Mouse (Mus musculus) embryonic facial prominence, embryonic 12.5 days (tissue): ENCODE measurements at regions not wholly inside any gene's neighbourhood (a gene's known extent, or its start where the extent isn't known, plus 50 kb on each side); places are given as distances from the start of the nearest gene placed in this dataset.

Experiments used
- ATAC-seq: fragments of 200-750 bp; cut with Nextera tagmentation; 2 replicates; pipeline ENCODE4 v1.8.0; 2017; ENCODE audit not compliant: insufficient number of reproducible peaks, insufficient read depth, low FRiP score, low TSS enrichment
- H3K27ac ChIP-seq: fragments of 300-500 bp; sonication (generic); 2 replicates; pipeline ENCODE4 v1.5.1; 2016; ENCODE audit warnings: mild to moderate bottlenecking
- H3K27me3 ChIP-seq: fragments of 300-500 bp; sonication (generic); 2 replicates; pipeline ENCODE4 v1.6.1; 2016; ENCODE audit warnings: mild to moderate bottlenecking, moderate library complexity
- H3K36me3 ChIP-seq: fragments of 300-500 bp; sonication (generic); 2 replicates; pipeline ENCODE4 v1.6.1; 2016; ENCODE audit warnings: mild to moderate bottlenecking
- H3K4me1 ChIP-seq: fragments of 300-500 bp; sonication (generic); 2 replicates; pipeline ENCODE4 v1.6.1; 2016
- H3K4me2 ChIP-seq: fragments of 300-500 bp; sonication (generic); replicated peaks from 2 replicates; pipeline ENCODE4 v1.6.1; 2016; ENCODE audit warnings: mild to moderate bottlenecking, moderate library complexity
- H3K4me3 ChIP-seq: fragments of 300-500 bp; sonication (generic); 2 replicates; pipeline ENCODE4 v1.5.1; 2016; ENCODE audit warnings: mild to moderate bottlenecking
- H3K9ac ChIP-seq: fragments of 300-500 bp; sonication (generic); 2 replicates; pipeline ENCODE4 v1.6.1; 2016; ENCODE audit warnings: mild to moderate bottlenecking, moderate library complexity
- H3K9me3 ChIP-seq: fragments of 300-500 bp; sonication (generic); 2 replicates; pipeline ENCODE4 v1.6.1; 2016; ENCODE audit warnings: mild to moderate bottlenecking, moderate library complexity
- WGBS: fragments of 180-500 bp; shearing (Covaris S2); methylation state at CpG from one replicate; pipeline ENCODE4 v1.1.7; 2016; 5-methylcytosine and 5-hydroxymethylcytosine counted together

GRCm38 (mm10) chr2:138123331-138123730 lies 133.0 kb upstream of the Btbd3 start:
- Histone ChIP-seq H3K9ac (no peak overlapping the region), H3K4me3 (no peak overlapping the region), H3K4me2 (no peak overlapping the region), H3K4me1 (no peaks in the 10 kb centered on the region), H3K27me3 (no peaks in the 10 kb centered on the region), H3K9me3 (0 out of 2 replicates have a peak, but pooled peaks cover 2% of the 10 kb centered on the region), H3K36me3 (no peaks in the 10 kb centered on the region), H3K27ac (no peak overlapping the region)
- ATAC-seq = no peak
- WGBS = 42% methylated on average over 5 of the region's 5 CpGs

- H3K4me2 ChIP-seq = no peak overlapping the region
- no peaks in the 10 kb centered on the region for H3K27me3 ChIP-seq
- no peak overlapping the region for H3K4me3 ChIP-seq
- no peaks in the 10 kb centered on the region for H3K36me3 ChIP-seq
- no peak overlapping the region for H3K9ac ChIP-seq
- WGBS = 87% methylated on average over 1 of the region's 1 CpGs
- ATAC-seq = no peak
- 0 out of 2 replicates have a peak, but pooled peaks cover 3% of the 10 kb centered on the region for H3K9me3 ChIP-seq
- H3K4me1 ChIP-seq = no peaks in the 10 kb centered on the region
- H3K27ac ChIP-seq = no peak overlapping the region
Measured at GRCm38 (mm10) chr2:138120868-138121267, 135.5 kb upstream of the Btbd3 start.

GRCm38 (mm10) chr2:138120131-138120530 lies 136.2 kb upstream of the Btbd3 start:
- Histone ChIP-seq H3K27ac (no peak overlapping the region), H3K4me3 (no peak overlapping the region), H3K27me3 (no peaks in the 10 kb centered on the region), H3K4me2 (no peak overlapping the region), H3K9me3 (0 out of 2 replicates have a peak, but pooled peaks cover 3% of the 10 kb centered on the region), H3K36me3 (no peaks in the 10 kb centered on the region), H3K4me1 (no peaks in the 10 kb centered on the region), H3K9ac (no peak overlapping the region)
- 71% methylated on average over 2 of the region's 2 CpGs for WGBS
- no peak for ATAC-seq

- H3K9ac ChIP-seq = no peak overlapping the region
- ATAC-seq = no peak
- WGBS = 84% methylated on average over 2 of the region's 2 CpGs
- H3K4me2 ChIP-seq = no peak overlapping the region
- no peaks in the 10 kb centered on the region for H3K27me3 ChIP-seq
- H3K36me3 ChIP-seq = no peaks in the 10 kb centered on the region
- H3K27ac ChIP-seq = no peak overlapping the region
- H3K4me1 ChIP-seq = no peaks in the 10 kb centered on the region
- H3K9me3 ChIP-seq = no peaks in the 10 kb centered on the region
- no peak overlapping the region for H3K4me3 ChIP-seq
Measured at GRCm38 (mm10) chr2:138099777-138100176, 156.6 kb upstream of the Btbd3 start.

GRCm38 (mm10) chr2:138085390-138085789 lies 171.0 kb upstream of the Btbd3 start:
- H3K4me3 ChIP-seq = no peak overlapping the region
- H3K27me3 ChIP-seq = no peaks in the 10 kb centered on the region
- 85% methylated on average over 6 of the region's 6 CpGs for WGBS
- H3K4me1 ChIP-seq = no peaks in the 10 kb centered on the region
- no peak overlapping the region for H3K4me2 ChIP-seq
- ATAC-seq = no peak
- H3K9ac ChIP-seq = no peak overlapping the region
- H3K9me3 ChIP-seq = no peaks in the 10 kb centered on the region
- no peaks in the 10 kb centered on the region for H3K36me3 ChIP-seq
- H3K27ac ChIP-seq = no peak overlapping the region

GRCm38 (mm10) chr2:138084564-138085283 lies 171.6 kb upstream of the Btbd3 start:
- Histone ChIP-seq H3K4me2 (no peak overlapping the region), H3K27me3 (no peaks in the 10 kb centered on the region), H3K4me3 (no peak overlapping the region), H3K36me3 (no peaks in the 10 kb centered on the region), H3K4me1 (no peaks in the 10 kb centered on the region), H3K27ac (no peak overlapping the region), H3K9ac (no peak overlapping the region), H3K9me3 (no peaks in the 10 kb centered on the region)
- WGBS = 75% methylated on average over 6 of the region's 6 CpGs
- no peak for ATAC-seq

GRCm38 (mm10) chr2:138074020-138074613 lies 182.2 kb upstream of the Btbd3 start:
- 81% methylated on average over 6 of the region's 6 CpGs for WGBS

GRCm38 (mm10) chr2:138072165-138072728 lies 184.1 kb upstream of the Btbd3 start:
- ATAC-seq = no peak
- H3K4me1 ChIP-seq = no peaks in the 10 kb centered on the region
- WGBS = 45% methylated on average over 6 of the region's 6 CpGs
- H3K4me3 ChIP-seq = no peak overlapping the region
- H3K4me2 ChIP-seq = no peak overlapping the region
- H3K9ac ChIP-seq = no peak overlapping the region
- H3K27me3 ChIP-seq = no peaks in the 10 kb centered on the region
- no peaks in the 10 kb centered on the region for H3K36me3 ChIP-seq
- no peaks in the 10 kb centered on the region for H3K9me3 ChIP-seq
- no peak overlapping the region for H3K27ac ChIP-seq

More at GRCm38 (mm10) chr2:138074020-138074613, 182.2 kb upstream of the Btbd3 start:
- no peak overlapping the region for H3K4me3 ChIP-seq
- no peaks in the 10 kb centered on the region for H3K4me1 ChIP-seq
- no peak overlapping the region for H3K9ac ChIP-seq
- H3K27ac ChIP-seq = no peak overlapping the region
- no peak overlapping the region for H3K4me2 ChIP-seq
- H3K9me3 ChIP-seq = no peaks in the 10 kb centered on the region
- no peaks in the 10 kb centered on the region for H3K27me3 ChIP-seq
- H3K36me3 ChIP-seq = no peaks in the 10 kb centered on the region
- ATAC-seq = no peak

GRCm38 (mm10) chr2:138053081-138053480 lies 203.3 kb upstream of the Btbd3 start:
- 76% methylated on average over 4 of the region's 4 CpGs for WGBS
- Histone ChIP-seq H3K4me3 (no peak overlapping the region), H3K9me3 (no peaks in the 10 kb centered on the region), H3K9ac (no peak overlapping the region), H3K27ac (no peak overlapping the region), H3K27me3 (no peaks in the 10 kb centered on the region), H3K36me3 (no peaks in the 10 kb centered on the region), H3K4me1 (no peaks in the 10 kb centered on the region), H3K4me2 (no peak overlapping the region)
- ATAC-seq = no peak

GRCm38 (mm10) chr2:138048341-138048740 lies 208.0 kb upstream of the Btbd3 start:
- WGBS = 84% methylated on average over 5 of the region's 5 CpGs
- no peaks in the 10 kb centered on the region for H3K27me3 ChIP-seq
- no peak for ATAC-seq

GRCm38 (mm10) chr2:138047781-138048201 lies 208.6 kb upstream of the Btbd3 start:
- ATAC-seq = no peak
- Histone ChIP-seq H3K4me1 (no peaks in the 10 kb centered on the region), H3K27me3 (no peaks in the 10 kb centered on the region), H3K27ac (no peak overlapping the region), H3K4me3 (no peak overlapping the region), H3K4me2 (no peak overlapping the region), H3K9me3 (no peaks in the 10 kb centered on the region), H3K36me3 (no peaks in the 10 kb centered on the region), H3K9ac (no peak overlapping the region)
- WGBS = 60% methylated on average over 11 of the region's 11 CpGs

More at GRCm38 (mm10) chr2:138048341-138048740, 208.0 kb upstream of the Btbd3 start:
- no peak overlapping the region for H3K4me2 ChIP-seq
- no peaks in the 10 kb centered on the region for H3K36me3 ChIP-seq
- H3K9ac ChIP-seq = no peak overlapping the region
- no peak overlapping the region for H3K4me3 ChIP-seq
- H3K27ac ChIP-seq = no peak overlapping the region
- no peaks in the 10 kb centered on the region for H3K4me1 ChIP-seq
- H3K9me3 ChIP-seq = no peaks in the 10 kb centered on the region

- no peaks in the 10 kb centered on the region for H3K36me3 ChIP-seq
- no peaks in the 10 kb centered on the region for H3K4me1 ChIP-seq
- H3K4me2 ChIP-seq = no peak overlapping the region
- no peaks in the 10 kb centered on the region for H3K9me3 ChIP-seq
- ATAC-seq = no peak
- H3K27me3 ChIP-seq = no peaks in the 10 kb centered on the region
- WGBS = 80% methylated on average over 10 of the region's 10 CpGs
- H3K27ac ChIP-seq = no peak overlapping the region
- no peak overlapping the region for H3K9ac ChIP-seq
- H3K4me3 ChIP-seq = no peak overlapping the region
Measured at GRCm38 (mm10) chr2:138047361-138047760, 209.0 kb upstream of the Btbd3 start.
